Mouse (Mus musculus) erythroblast, embryonic 14.5 days (primary cell): Measurements from ENCODE around the gene Mlec.

Experiments
- GATA1 ChIP-seq: IDR thresholded peaks from 2 replicates; pipeline ENCODE4 v1.6.1; 2012; ENCODE audit warnings: low read length, inconsistent platforms, mixed read lengths
- TAL1 ChIP-seq: IDR thresholded peaks from 3 replicates; pipeline ENCODE4 v1.6.1; 2012; ENCODE audit warnings: low read length, inconsistent platforms, mixed read lengths

- TF ChIP-seq TAL1 (no peak), GATA1 (no peak)
Measured at GRCm38 (mm10) chr5:115148378-115148777, 9.6 kb downstream of the Mlec start.
